Mouse (Mus musculus) midbrain, embryonic 15.5 days (tissue): Measurements from ENCODE around the gene Msl3l2. TPM values are rescaled to one million over a fixed set of nuclear protein-coding genes. Genes with fewer than 3 reads are reported as not detected.
A peak's percentile ranks its signal among the peaks of the same experiment; 100 is the strongest.

ENCODE experiments used
- ATAC-seq: fragments of 200-750 bp; cut with Nextera tagmentation; replicated peaks from 2 replicates; pipeline ENCODE4 v1.8.0; 2017; ENCODE audit warnings: moderate TSS enrichment
- H3K27ac ChIP-seq: fragments of 300-500 bp; sonication (generic); 2 replicates; pipeline ENCODE4 v1.5.1; 2015; ENCODE audit warnings: mild to moderate bottlenecking, inconsistent platforms
- H3K27me3 ChIP-seq: fragments of 300-500 bp; sonication (generic); replicated peaks from 2 replicates; pipeline ENCODE4 v1.6.1; 2015; ENCODE audit warnings: inconsistent platforms
- H3K36me3 ChIP-seq: fragments of 300-500 bp; sonication (generic); replicated peaks from 2 replicates; pipeline ENCODE4 v1.6.1; 2015; ENCODE audit warnings: inconsistent platforms
- H3K4me1 ChIP-seq: fragments of 300-500 bp; sonication (generic); 2 replicates; pipeline ENCODE4 v1.6.1; 2015; ENCODE audit warnings: inconsistent platforms
- H3K4me2 ChIP-seq: fragments of 300-500 bp; sonication (generic); 2 replicates; pipeline ENCODE4 v1.6.1; 2015; ENCODE audit warnings: inconsistent platforms, mild to moderate bottlenecking, moderate library complexity
- H3K4me3 ChIP-seq: fragments of 300-500 bp; sonication (generic); 2 replicates; pipeline ENCODE4 v1.5.1; 2015; ENCODE audit warnings: mild to moderate bottlenecking, inconsistent platforms
- H3K9ac ChIP-seq: fragments of 300-500 bp; sonication (generic); 2 replicates; pipeline ENCODE4 v1.6.1; 2015; ENCODE audit warnings: mild to moderate bottlenecking, inconsistent platforms
- H3K9me3 ChIP-seq: fragments of 300-500 bp; sonication (generic); 2 replicates; pipeline ENCODE4 v1.6.1; 2016; ENCODE audit warnings: inconsistent platforms
- WGBS: fragments of 180-500 bp; shearing (Covaris S2); methylation state at CpG from one replicate; pipeline ENCODE4 v1.1.7; 2015; ENCODE audit warnings: mixed read lengths; 5-methylcytosine and 5-hydroxymethylcytosine counted together
- polyA plus RNA-seq: library from polyadenylated mRNA; unstranded; fragments of >200 nt; fragmentation: Nextera tagmentation; extraction: Ambion mirVana; gene quantifications from 2 replicates; pipeline ENCODE4 v1.2.1, GENCODE M21; 2015

The Msl3l2 gene
- polyA plus RNA-seq, 1 experiment from 2014 or later, result 13.7 TPM

GRCm38 (mm10) chr10:56126972-56127371 lies 20.3 kb downstream of the Msl3l2 start:
- ATAC-seq, result no peak
- no peak overlapping the region for H3K27ac ChIP-seq
- H3K4me1 ChIP-seq, result no peaks in the 10 kb centered on the region
- no peaks in the 10 kb centered on the region for H3K36me3 ChIP-seq
- no peak overlapping the region for H3K4me3 ChIP-seq
- no peak overlapping the region for H3K4me2 ChIP-seq
- 84% methylated on average over 1 of the region's 1 CpGs for WGBS
- H3K27me3 ChIP-seq, result no peaks in the 10 kb centered on the region
- no peak overlapping the region for H3K9ac ChIP-seq
- no peaks in the 10 kb centered on the region for H3K9me3 ChIP-seq

DNA sequence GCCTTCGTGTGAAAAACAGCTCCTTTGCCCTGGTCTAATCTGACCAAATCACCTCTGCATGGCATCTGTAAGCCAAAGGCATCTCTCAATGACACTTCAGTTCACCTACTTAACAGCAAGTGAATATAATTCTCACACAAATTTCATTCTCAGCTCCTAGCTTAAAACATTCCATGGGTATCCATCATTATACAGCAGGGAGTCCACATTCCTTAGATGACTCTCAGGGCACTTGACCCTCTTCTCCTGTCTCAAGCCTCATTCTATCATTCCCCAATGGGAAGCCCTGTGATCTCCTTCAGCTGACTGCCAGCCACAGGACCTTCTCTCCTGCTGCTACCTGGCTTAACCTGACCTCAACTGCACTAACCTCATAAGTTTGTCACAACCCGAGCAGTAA lies 22.9 kb downstream of the Msl3l2 start:
- no peak for ATAC-seq
- Histone ChIP-seq H3K9ac (no peak overlapping the region), H3K4me1 (no peaks in the 10 kb centered on the region), H3K36me3 (no peaks in the 10 kb centered on the region), H3K4me2 (no peak overlapping the region), H3K9me3 (no peaks in the 10 kb centered on the region), H3K27ac (no peak overlapping the region), H3K4me3 (no peak overlapping the region), H3K27me3 (no peaks in the 10 kb centered on the region)
- WGBS, result 84% methylated on average over 2 of the region's 2 CpGs

DNA sequence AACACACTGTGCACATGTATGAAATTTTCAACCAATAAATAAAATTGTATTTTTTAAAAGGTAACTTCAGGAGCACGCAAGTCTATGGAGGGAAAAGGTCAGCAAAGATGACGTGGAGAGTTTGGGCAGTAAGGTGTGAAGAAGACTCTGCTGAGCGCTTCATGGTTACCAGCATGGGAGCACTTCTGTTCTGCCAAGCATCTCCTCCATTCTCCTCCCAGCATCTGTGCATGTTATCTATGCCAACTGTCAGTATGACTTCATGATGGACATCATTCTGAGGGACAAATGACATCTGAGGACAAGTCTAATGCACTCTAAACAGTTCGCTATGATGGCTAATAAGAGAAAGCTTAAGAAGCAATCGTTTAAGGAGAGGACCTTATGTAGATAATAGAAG lies 30.5 kb downstream of the Msl3l2 start:
- H3K4me3 ChIP-seq, result no peak overlapping the region
- no peaks in the 10 kb centered on the region for H3K27me3 ChIP-seq
- H3K36me3 ChIP-seq, result no peaks in the 10 kb centered on the region
- H3K9me3 ChIP-seq, result no peaks in the 10 kb centered on the region
- 98% methylated on average over 5 of the region's 5 CpGs for WGBS
- H3K4me2 ChIP-seq, result no peak overlapping the region
- H3K27ac ChIP-seq, result no peak overlapping the region
- no peak for ATAC-seq
- H3K4me1 ChIP-seq, result no peaks in the 10 kb centered on the region
- H3K9ac ChIP-seq, result no peak overlapping the region

DNA sequence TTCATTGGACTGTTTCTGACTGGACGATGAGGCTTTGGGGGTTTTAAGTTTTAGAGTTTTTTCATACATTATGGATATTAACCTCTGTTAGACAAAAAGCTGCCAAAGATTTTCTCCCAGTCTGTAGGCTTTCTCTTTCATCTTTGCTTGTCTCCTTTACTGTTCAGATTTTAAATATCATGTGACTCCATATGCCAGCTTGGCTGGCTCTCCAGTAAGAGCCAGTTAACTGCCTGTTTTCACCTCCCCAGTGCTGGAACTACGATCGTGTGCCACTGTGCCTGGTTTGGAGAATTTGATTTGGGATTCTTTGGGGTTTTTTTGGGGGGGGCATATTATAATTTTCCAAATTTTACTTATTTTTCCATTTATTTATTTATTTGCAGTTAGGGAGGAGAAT lies 42.2 kb downstream of the Msl3l2 start:
- 94% methylated on average over 3 of the region's 3 CpGs for WGBS
- H3K27me3 ChIP-seq, result no peaks in the 10 kb centered on the region
- no peaks in the 10 kb centered on the region for H3K9me3 ChIP-seq
- H3K27ac ChIP-seq, result no peak overlapping the region
- no peak for ATAC-seq
- H3K4me1 ChIP-seq, result no peaks in the 10 kb centered on the region
- no peak overlapping the region for H3K4me2 ChIP-seq
- H3K4me3 ChIP-seq, result no peak overlapping the region
- no peaks in the 10 kb centered on the region for H3K36me3 ChIP-seq
- H3K9ac ChIP-seq, result no peak overlapping the region

DNA sequence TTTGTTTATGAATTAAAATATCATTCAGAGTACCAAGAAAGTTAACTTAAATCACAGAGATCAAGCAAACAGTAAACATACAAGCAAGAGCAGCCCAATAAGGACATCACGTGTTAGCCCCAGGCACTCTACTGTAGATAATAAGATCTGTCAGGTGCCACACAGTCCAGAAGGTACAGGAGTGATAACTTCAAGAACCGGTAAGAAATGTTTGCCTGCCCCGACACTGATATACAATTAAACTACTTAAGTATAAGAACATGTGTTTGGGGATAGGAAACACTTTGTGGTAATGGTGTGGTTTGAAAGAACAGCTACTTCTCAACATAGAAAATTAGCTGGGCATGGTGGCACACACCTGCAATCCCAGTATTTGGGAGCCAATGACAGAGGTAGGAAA lies 50.2 kb downstream of the Msl3l2 start:
- WGBS, result 95% methylated on average over 3 of the region's 3 CpGs
- Histone ChIP-seq H3K27me3 (no peaks in the 10 kb centered on the region), H3K36me3 (no peaks in the 10 kb centered on the region), H3K9me3 (no peaks in the 10 kb centered on the region), H3K9ac (no peak overlapping the region), H3K4me1 (no peaks in the 10 kb centered on the region), H3K4me3 (no peak overlapping the region), H3K27ac (no peak overlapping the region), H3K4me2 (no peak overlapping the region)
- no peak for ATAC-seq

DNA sequence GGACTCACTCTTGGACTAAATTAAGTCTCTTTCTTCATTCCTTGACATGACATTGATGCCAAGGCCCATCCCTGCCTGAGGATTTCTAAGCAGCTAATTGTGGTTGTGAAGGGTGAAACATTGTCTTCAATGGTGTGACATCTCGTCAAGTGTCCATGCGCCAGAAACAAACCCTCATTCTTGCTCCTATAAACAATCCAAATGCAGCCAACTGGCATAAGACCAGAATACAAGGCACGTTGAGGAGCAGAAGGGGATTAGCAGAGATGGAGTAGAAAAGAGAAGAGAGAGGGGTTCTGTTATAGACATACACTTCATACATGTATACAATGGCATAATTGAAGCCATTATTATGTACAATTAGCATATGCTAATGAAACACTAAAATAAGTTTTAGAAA lies 51.5 kb downstream of the Msl3l2 start:
- Histone ChIP-seq H3K9me3 (no peaks in the 10 kb centered on the region), H3K27me3 (no peaks in the 10 kb centered on the region), H3K4me1 (no peaks in the 10 kb centered on the region), H3K36me3 (no peaks in the 10 kb centered on the region), H3K4me3 (no peak overlapping the region), H3K27ac (no peak overlapping the region), H3K4me2 (no peak overlapping the region), H3K9ac (no peak overlapping the region)
- WGBS, result 25% methylated on average over 3 of the region's 3 CpGs
- peak; percentile 54; the same call in 1 of the 2 replicates for ATAC-seq

DNA sequence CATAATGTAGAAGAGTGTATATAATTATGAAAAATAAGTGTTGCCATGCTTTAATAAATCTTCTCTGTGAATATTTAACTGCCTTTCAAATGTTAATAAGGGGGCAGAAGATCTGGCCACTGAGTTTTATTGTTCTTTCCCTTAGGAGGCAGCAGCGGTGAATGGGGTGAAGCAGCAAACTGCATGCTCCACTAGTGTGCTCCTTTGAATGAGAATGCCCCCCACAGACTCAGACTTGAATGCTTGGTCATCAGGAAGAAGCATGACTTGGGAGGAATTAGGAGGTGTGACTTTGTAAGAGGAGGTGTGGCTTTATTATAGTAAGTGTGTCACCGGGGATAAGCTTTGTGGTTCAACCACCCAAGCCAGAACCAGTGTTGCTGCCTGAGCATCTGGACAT lies 52.0 kb downstream of the Msl3l2 start:
- H3K9ac ChIP-seq, result no peak overlapping the region
- WGBS, result 22% methylated on average over 2 of the region's 2 CpGs
- no peak for ATAC-seq
- no peaks in the 10 kb centered on the region for H3K36me3 ChIP-seq
- H3K27ac ChIP-seq, result no peak overlapping the region
- H3K27me3 ChIP-seq, result no peaks in the 10 kb centered on the region
- H3K4me3 ChIP-seq, result no peak overlapping the region
- no peaks in the 10 kb centered on the region for H3K9me3 ChIP-seq
- H3K4me1 ChIP-seq, result no peaks in the 10 kb centered on the region
- no peak overlapping the region for H3K4me2 ChIP-seq

DNA sequence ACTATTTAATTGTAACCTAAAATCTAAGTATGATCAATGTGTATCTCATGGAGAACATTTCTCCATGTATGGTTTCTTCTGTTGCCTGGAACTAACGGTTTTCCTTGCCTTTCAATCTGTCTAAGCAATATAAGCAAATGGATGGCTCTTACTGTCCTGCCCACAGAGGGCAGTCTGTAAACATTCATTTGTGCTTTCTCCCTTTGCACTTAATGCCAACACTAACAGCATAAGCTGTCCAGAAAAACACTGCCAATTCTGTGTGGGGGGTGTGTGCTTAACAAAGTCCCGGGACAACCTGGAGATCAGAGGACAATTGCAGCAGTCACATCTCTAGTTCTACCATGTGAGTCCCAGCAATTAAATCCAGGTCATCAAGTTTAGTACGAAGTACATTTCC lies 57.7 kb downstream of the Msl3l2 start:
- Histone ChIP-seq H3K9me3 (no peaks in the 10 kb centered on the region), H3K9ac (no peak overlapping the region), H3K27me3 (no peaks in the 10 kb centered on the region), H3K4me1 (no peaks in the 10 kb centered on the region), H3K36me3 (no peaks in the 10 kb centered on the region), H3K4me2 (no peak overlapping the region), H3K4me3 (no peak overlapping the region), H3K27ac (no peak overlapping the region)
- 78% methylated on average over 3 of the region's 3 CpGs for WGBS
- no peak for ATAC-seq

DNA sequence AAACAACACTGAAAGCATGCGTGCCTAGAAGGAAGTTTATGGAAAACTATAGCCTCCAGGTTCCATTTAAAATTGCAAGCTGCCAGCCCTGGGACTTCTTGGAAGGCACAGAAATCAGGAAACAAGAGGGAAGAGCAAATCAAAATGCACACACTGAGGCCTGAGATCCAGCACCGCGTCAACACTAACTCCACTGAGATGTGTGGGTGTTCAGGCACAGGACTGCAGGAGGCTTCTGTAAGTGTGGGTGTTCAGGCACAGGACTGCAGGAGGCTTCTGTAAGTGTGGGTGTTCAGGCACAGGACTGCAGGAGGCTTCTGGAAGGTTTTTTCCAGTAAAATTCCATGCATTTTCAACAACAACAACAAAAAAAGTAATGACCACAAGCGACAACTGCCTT lies 59.0 kb downstream of the Msl3l2 start:
- no peaks in the 10 kb centered on the region for H3K27me3 ChIP-seq
- no peak overlapping the region for H3K9ac ChIP-seq
- no peak for ATAC-seq
- H3K4me3 ChIP-seq, result no peak overlapping the region
- H3K4me1 ChIP-seq, result no peaks in the 10 kb centered on the region
- no peaks in the 10 kb centered on the region for H3K9me3 ChIP-seq
- WGBS, result 89% methylated on average over 4 of the region's 4 CpGs
- H3K4me2 ChIP-seq, result no peak overlapping the region
- H3K27ac ChIP-seq, result no peak overlapping the region
- no peaks in the 10 kb centered on the region for H3K36me3 ChIP-seq

Other genes starting within 250 kb of the Msl3l2 start
- 2.5 and 3.0 TPM in 2 replicates for gene Tbc1d32, start 121.8 kb downstream of the Msl3l2 start, polyA plus RNA-seq